Mouse (Mus musculus) lung, embryonic 14.5 days (tissue): Measurements from ENCODE around the gene Cherp. TPM values are rescaled to one million over a fixed set of nuclear protein-coding genes. Genes with fewer than 3 reads are reported as not detected.
A peak's percentile ranks its signal among the peaks of the same experiment; 100 is the strongest.

Experiments used
- ATAC-seq: fragments of 200-750 bp; cut with Nextera tagmentation; 2 replicates; pipeline ENCODE4 v1.8.0; 2017; ENCODE audit warnings: mild to moderate bottlenecking, moderate TSS enrichment, moderate library complexity; ENCODE audit not compliant: insufficient read depth
- DNase-seq: peaks from one replicate; pipeline ENCODE4 v3.0.0-alpha.2; 2015
- H3K27ac ChIP-seq: fragments of 300-500 bp; sonication (generic); 2 replicates; pipeline ENCODE4 v1.5.1; 2014; ENCODE audit warnings: low read depth, mild to moderate bottlenecking, moderate library complexity
- H3K27me3 ChIP-seq: fragments of 300-500 bp; sonication (generic); 2 replicates; pipeline ENCODE4 v1.6.1; 2014; ENCODE audit warnings: low read length, control low read depth; ENCODE audit not compliant: insufficient read depth
- H3K36me3 ChIP-seq: fragments of 300-500 bp; sonication (generic); 2 replicates; pipeline ENCODE4 v1.6.1; 2014; ENCODE audit warnings: control low read depth; ENCODE audit not compliant: insufficient read depth
- H3K4me1 ChIP-seq: fragments of 300-500 bp; sonication (generic); 2 replicates; pipeline ENCODE4 v1.6.1; 2014; ENCODE audit warnings: antibody characterized with exemption, control low read depth; ENCODE audit not compliant: insufficient read depth
- H3K4me2 ChIP-seq: fragments of 300-500 bp; sonication (generic); 2 replicates; pipeline ENCODE4 v1.6.1; 2014; ENCODE audit warnings: mild to moderate bottlenecking
- H3K4me3 ChIP-seq: fragments of 300-500 bp; sonication (generic); 2 replicates; pipeline ENCODE4 v1.5.1; 2014; ENCODE audit warnings: low read depth, low read length
- H3K9ac ChIP-seq: fragments of 300-500 bp; sonication (generic); 2 replicates; pipeline ENCODE4 v1.6.1; 2014
- H3K9me3 ChIP-seq: fragments of 300-500 bp; sonication (generic); 2 replicates; pipeline ENCODE4 v1.6.1; 2016; ENCODE audit warnings: low read depth, low read length, control low read depth
- CTCF ChIP-seq: IDR thresholded peaks from 2 replicates; pipeline ENCODE4 v1.5.1; 2016; ENCODE audit warnings: antibody characterized with exemption, low read depth
- WGBS: fragments of 180-500 bp; shearing (Covaris S2); extraction: QIAGEN DNeasy Blood & Tissue Kit; methylation state at CpG from one replicate; pipeline ENCODE4 v1.1.7; 2014; 5-methylcytosine and 5-hydroxymethylcytosine counted together
- polyA plus RNA-seq: library from polyadenylated mRNA; unstranded; fragments of >200 nt; fragmentation: Nextera tagmentation; extraction: Ambion mirVana; gene quantifications from 2 replicates; pipeline ENCODE4 v1.2.1, GENCODE M21; 2014

Gene Cherp
- polyA plus RNA-seq: 71.6 and 80.2 TPM in 2 replicates

DNA sequence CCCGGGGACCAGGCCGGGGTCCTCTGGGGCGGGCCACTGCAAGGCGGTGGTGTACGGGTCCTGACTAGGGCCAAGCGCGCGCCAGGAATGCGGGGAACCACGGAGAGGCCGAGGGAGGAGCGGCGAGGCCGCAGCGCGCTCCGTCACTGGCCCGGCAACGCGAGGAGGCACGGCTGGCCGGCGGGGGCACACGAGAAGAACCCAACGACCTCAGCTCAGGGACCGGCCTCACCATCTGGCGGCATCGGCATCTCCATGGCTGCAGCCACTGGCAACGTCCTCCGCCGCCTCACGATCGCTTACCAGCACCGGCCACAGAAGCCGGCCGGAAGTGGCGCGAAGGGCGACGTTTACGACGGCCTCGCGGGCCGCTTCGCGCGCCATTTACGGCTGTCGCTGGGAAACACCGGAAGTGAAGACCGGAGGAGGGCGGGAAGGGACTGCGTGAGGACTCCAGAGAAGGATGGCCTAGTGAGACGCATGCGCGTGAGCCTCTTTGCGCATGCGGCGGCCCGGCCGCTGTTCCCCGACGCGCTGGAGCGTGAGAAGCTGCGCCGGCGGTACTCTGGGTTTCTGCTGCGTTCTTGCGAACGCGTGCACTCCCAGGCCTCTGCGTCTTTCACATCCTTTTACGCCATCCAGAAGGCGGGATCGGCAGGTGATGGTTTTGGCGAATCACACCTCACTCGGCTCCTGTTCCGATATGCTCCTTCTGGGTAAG lies at the start of gene Cherp:
Cherp (minus strand) TSS at position 401 of the 721 bp plus-strand sequence.
- Histone ChIP-seq H3K36me3 (peaks cover 35% of the 10 kb centered on the region), H3K9ac (peak within 1 kb of the TSS; percentile 84), H3K27me3 (no peaks in the 10 kb centered on the region), H3K4me2 (peak within 1 kb of the TSS; percentile 98), H3K27ac (peak within 1 kb of the TSS; percentile 92), H3K4me1 (no peaks in the 10 kb centered on the region; the same call in 1 of the 2 replicates), H3K9me3 (no peaks in the 10 kb centered on the region), H3K4me3 (peak within 1 kb of the TSS; percentile 88)
- ATAC-seq: peak; percentile 97
- TF ChIP-seq CTCF: no peak
- WGBS: under 1% methylated on average over 80 of the region's 80 CpGs
- DNase-seq: peak; percentile 99

GRCm38 (mm10) chr8:72521888-72522287 lies 46.9 kb upstream of the Cherp start:
- H3K27ac ChIP-seq: no peak overlapping the region

GRCm38 (mm10) chr8:72517421-72517988 lies 42.5 kb upstream of the Cherp start:
- DNase-seq: no peak
- Histone ChIP-seq H3K27ac (no peak overlapping the region), H3K4me2 (no peak overlapping the region)

More at GRCm38 (mm10) chr8:72521888-72522287, 46.9 kb upstream of the Cherp start:
- H3K36me3 ChIP-seq: no peaks in the 10 kb centered on the region
- no peaks in the 10 kb centered on the region for H3K4me1 ChIP-seq
- H3K27me3 ChIP-seq: no peaks in the 10 kb centered on the region
- no peak for ATAC-seq
- no peak for TF ChIP-seq CTCF
- no peak overlapping the region for H3K4me2 ChIP-seq
- H3K4me3 ChIP-seq: no peak overlapping the region
- no peak overlapping the region for H3K9ac ChIP-seq
- H3K9me3 ChIP-seq: no peaks in the 10 kb centered on the region
- DNase-seq: no peak

GRCm38 (mm10) chr8:72513158-72513557 lies 38.1 kb upstream of the Cherp start:
- ATAC-seq (no peak), DNase-seq (peak; percentile 13)
- Histone ChIP-seq H3K27ac (no peak overlapping the region), H3K4me3 (no peak overlapping the region), H3K27me3 (no peaks in the 10 kb centered on the region), H3K9ac (no peak overlapping the region), H3K9me3 (no peaks in the 10 kb centered on the region), H3K36me3 (peaks cover 7% of the 10 kb centered on the region; the same call in 1 of the 2 replicates), H3K4me2 (no peak overlapping the region), H3K4me1 (no peaks in the 10 kb centered on the region)
- TF ChIP-seq CTCF: no peak
- WGBS: 41% methylated on average over 1 of the region's 1 CpGs

More at GRCm38 (mm10) chr8:72517421-72517988, 42.5 kb upstream of the Cherp start:
- TF ChIP-seq CTCF: no peak
- Histone ChIP-seq H3K4me3 (no peak overlapping the region), H3K9me3 (no peaks in the 10 kb centered on the region), H3K27me3 (no peaks in the 10 kb centered on the region), H3K36me3 (peaks cover 7% of the 10 kb centered on the region; the same call in 1 of the 2 replicates), H3K4me1 (no peaks in the 10 kb centered on the region), H3K9ac (no peak overlapping the region)
- WGBS: 60% methylated on average over 7 of the region's 7 CpGs
- no peak for ATAC-seq

- Histone ChIP-seq H3K27me3 (no peaks in the 10 kb centered on the region), H3K9me3 (no peaks in the 10 kb centered on the region), H3K9ac (no peak overlapping the region), H3K4me1 (no peaks in the 10 kb centered on the region), H3K36me3 (peaks cover 7% of the 10 kb centered on the region; the same call in 1 of the 2 replicates), H3K4me2 (no peak overlapping the region), H3K4me3 (no peak overlapping the region), H3K27ac (no peak overlapping the region)
- 82% methylated on average over 1 of the region's 1 CpGs for WGBS
- no peak for ATAC-seq
- DNase-seq: no peak
- no peak for TF ChIP-seq CTCF
Measured at GRCm38 (mm10) chr8:72512648-72513047, 37.6 kb upstream of the Cherp start.

- TF ChIP-seq CTCF: no peak
- no peaks in the 10 kb centered on the region for H3K9me3 ChIP-seq
- peaks cover 6% of the 10 kb centered on the region; the same call in 1 of the 2 replicates for H3K36me3 ChIP-seq
- H3K27ac ChIP-seq: no peak overlapping the region
- H3K27me3 ChIP-seq: no peaks in the 10 kb centered on the region
- no peak for DNase-seq
- no peak overlapping the region for H3K4me2 ChIP-seq
- no peak for ATAC-seq
- no peaks in the 10 kb centered on the region for H3K4me1 ChIP-seq
- H3K9ac ChIP-seq: no peak overlapping the region
- WGBS: 80% methylated on average over 1 of the region's 1 CpGs
- no peak overlapping the region for H3K4me3 ChIP-seq
Measured at GRCm38 (mm10) chr8:72507505-72507904, 32.5 kb upstream of the Cherp start.

DNA sequence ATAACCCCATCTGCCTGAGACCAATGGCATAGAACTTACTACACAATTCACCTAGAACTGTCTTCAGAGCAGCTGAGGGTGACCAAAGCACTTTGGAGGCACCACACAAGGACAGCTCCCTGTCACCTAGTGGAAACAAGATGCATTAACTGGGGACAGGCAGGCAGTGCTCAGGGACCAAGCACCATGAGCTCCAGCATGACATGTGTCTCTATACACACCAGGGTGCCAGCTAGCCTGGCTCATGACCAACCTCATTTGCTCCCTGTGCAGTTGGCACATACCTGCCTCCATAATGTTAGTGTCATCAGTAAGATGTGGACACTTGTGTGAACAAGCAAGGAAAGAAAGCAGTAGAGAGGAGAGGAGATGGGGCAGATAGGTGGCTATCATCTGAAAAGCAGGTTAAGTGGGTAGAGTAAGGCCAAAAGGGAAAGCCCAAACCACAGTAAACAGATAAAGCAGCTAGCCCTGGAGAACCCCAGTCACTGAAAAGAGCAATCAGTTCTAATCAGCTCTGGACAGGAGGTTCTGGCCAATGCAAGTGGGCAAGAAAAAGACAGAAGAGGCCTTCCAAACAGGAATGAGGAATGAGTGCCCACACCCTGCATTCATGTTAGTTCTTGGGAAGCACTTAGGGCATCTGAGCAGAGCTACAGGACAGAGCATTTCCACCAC lies 29.8 kb upstream of the Cherp start:
- no peak overlapping the region for H3K4me2 ChIP-seq
- H3K9ac ChIP-seq: no peak overlapping the region
- H3K36me3 ChIP-seq: peaks cover 7% of the 10 kb centered on the region; the same call in 1 of the 2 replicates
- no peak overlapping the region for H3K27ac ChIP-seq
- H3K9me3 ChIP-seq: no peaks in the 10 kb centered on the region
- no peak for TF ChIP-seq CTCF
- no peaks in the 10 kb centered on the region for H3K27me3 ChIP-seq
- ATAC-seq (no peak), DNase-seq (no peak)
- no peak overlapping the region for H3K4me3 ChIP-seq
- H3K4me1 ChIP-seq: no peaks in the 10 kb centered on the region
